Mouse (Mus musculus) limb, embryonic 10.5 days (tissue): ENCODE results near the gene Proser1. TPM values are rescaled to one million over a fixed set of nuclear protein-coding genes. Genes with fewer than 3 reads are reported as not detected.

ENCODE experiments used
- DNase-seq: peaks from one replicate; pipeline ENCODE4 v3.0.0-alpha.2; 2017; ENCODE audit warnings: low spot score
- H3K27ac ChIP-seq: fragments of 300-500 bp; sonication (generic); 2 replicates; pipeline ENCODE4 v1.5.1; 2016; ENCODE audit warnings: mild to moderate bottlenecking
- H3K27me3 ChIP-seq: fragments of 300-500 bp; sonication (generic); 2 replicates; pipeline ENCODE4 v1.6.1; 2016; ENCODE audit warnings: low read depth, mild to moderate bottlenecking; ENCODE audit not compliant: poor library complexity, severe bottlenecking
- H3K36me3 ChIP-seq: fragments of 300-500 bp; sonication (generic); 2 replicates; pipeline ENCODE4 v1.6.1; 2016; ENCODE audit warnings: mild to moderate bottlenecking, moderate library complexity
- H3K4me1 ChIP-seq: fragments of 300-500 bp; sonication (generic); 2 replicates; pipeline ENCODE4 v1.6.1; 2016
- H3K4me3 ChIP-seq: fragments of 300-500 bp; sonication (generic); 2 replicates; pipeline ENCODE4 v1.5.1; 2016; ENCODE audit warnings: mild to moderate bottlenecking, moderate library complexity
- H3K9me3 ChIP-seq: fragments of 300-500 bp; sonication (generic); replicated peaks from 2 replicates; pipeline ENCODE4 v1.6.1; 2016; ENCODE audit warnings: mild to moderate bottlenecking
- WGBS: fragments of 180-500 bp; shearing (Covaris S2); methylation state at CpG from one replicate; pipeline ENCODE4 v1.1.7; 2016; 5-methylcytosine and 5-hydroxymethylcytosine counted together
- polyA plus RNA-seq: library from polyadenylated mRNA; unstranded; fragments of >200 nt; fragmentation: Nextera tagmentation; extraction: Ambion mirVana; gene quantifications from 2 replicates; pipeline ENCODE4 v1.2.1, GENCODE M21; 2016

Proser1 gene
- polyA plus RNA-seq, 1 experiment from 2014 or later: 24.3 TPM

DNA sequence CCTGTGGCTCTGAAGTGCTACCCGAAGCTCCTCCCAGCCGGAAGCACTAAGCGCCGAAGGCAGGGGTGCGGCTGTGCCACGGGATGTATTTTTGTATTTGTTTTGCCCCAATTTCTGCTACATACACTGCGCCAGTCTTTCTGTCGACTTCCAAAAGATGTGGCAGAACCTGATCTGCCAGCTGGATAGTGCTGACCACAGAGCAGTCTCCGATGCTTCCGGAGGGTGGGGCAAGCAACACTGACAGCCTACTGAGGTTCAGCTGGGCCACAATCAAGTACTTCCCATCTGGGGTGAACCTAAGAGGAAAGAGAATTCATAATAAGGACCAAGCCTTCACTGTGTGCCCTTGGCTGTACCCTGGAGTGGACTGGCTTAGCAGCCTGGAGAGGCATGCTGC lies 11.1 kb upstream of the Proser1 start:
- no peak overlapping the region for H3K27ac ChIP-seq
- H3K4me3 ChIP-seq: no peak overlapping the region
- peaks cover 78% of the 10 kb centered on the region for H3K36me3 ChIP-seq
- WGBS: 91% methylated on average over 10 of the region's 10 CpGs
- no peaks in the 10 kb centered on the region for H3K27me3 ChIP-seq
- DNase-seq: no peak
- no peaks in the 10 kb centered on the region for H3K4me1 ChIP-seq
- H3K9me3 ChIP-seq: no peaks in the 10 kb centered on the region

DNA sequence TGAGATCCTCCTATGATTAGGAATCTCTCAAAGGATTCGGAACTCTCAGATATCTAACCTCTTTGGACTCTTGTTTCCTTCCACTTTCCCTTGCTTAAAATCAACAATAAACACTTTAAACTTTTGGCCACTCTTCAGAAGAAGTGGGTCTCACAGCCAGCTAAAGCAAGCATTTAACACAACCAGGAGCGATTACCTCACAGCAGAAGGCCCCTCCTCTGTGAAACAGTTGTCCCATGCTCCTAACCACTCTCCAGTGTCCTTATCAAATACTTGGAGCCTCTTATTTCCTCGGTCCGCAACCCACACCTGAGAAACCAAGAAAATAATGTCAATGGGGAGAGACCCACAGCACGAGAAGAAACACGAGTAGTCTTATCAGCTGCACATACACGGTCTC lies 10.1 kb upstream of the Proser1 start:
- H3K4me1 ChIP-seq: no peaks in the 10 kb centered on the region
- H3K27ac ChIP-seq: no peak overlapping the region
- 89% methylated on average over 7 of the region's 7 CpGs for WGBS
- H3K36me3 ChIP-seq: peaks cover 86% of the 10 kb centered on the region
- no peak overlapping the region for H3K4me3 ChIP-seq
- no peaks in the 10 kb centered on the region for H3K27me3 ChIP-seq
- DNase-seq: no peak
- H3K9me3 ChIP-seq: no peaks in the 10 kb centered on the region

GRCm38 (mm10) chr3:53454005-53454404 lies 9.5 kb upstream of the Proser1 start:
- Histone ChIP-seq H3K36me3 (peaks cover 92% of the 10 kb centered on the region), H3K9me3 (no peaks in the 10 kb centered on the region), H3K4me3 (no peak overlapping the region), H3K27ac (no peak overlapping the region), H3K4me1 (no peaks in the 10 kb centered on the region), H3K27me3 (no peaks in the 10 kb centered on the region)
- no peak for DNase-seq
- WGBS: 93% methylated on average over 6 of the region's 6 CpGs

DNA sequence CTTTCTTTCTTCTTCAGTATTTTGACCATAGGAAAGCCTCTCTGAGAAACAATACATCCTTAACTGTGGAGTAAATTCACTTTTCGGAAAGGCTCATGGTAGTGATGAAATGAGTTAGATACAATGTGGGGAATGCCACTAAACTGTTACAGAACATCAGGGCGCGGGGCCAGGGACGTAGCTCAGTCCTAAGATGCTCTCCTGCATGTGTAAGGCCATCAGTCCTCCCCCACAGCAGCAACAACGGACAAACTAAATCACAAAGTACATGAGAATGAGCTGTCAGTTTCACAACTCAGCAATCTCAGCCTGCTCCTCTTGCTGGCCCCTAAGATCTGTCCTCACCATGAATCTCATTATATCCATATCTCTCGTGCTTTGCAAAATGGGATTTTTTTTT lies 8.9 kb upstream of the Proser1 start:
- Histone ChIP-seq H3K27ac (no peak overlapping the region), H3K4me1 (no peaks in the 10 kb centered on the region), H3K27me3 (no peaks in the 10 kb centered on the region), H3K36me3 (peaks cover 93% of the 10 kb centered on the region), H3K4me3 (no peak overlapping the region), H3K9me3 (no peaks in the 10 kb centered on the region)
- no peak for DNase-seq
- 97% methylated on average over 6 of the region's 6 CpGs for WGBS

GRCm38 (mm10) chr3:53454984-53455383 lies 8.5 kb upstream of the Proser1 start:
- Histone ChIP-seq H3K4me1 (no peaks in the 10 kb centered on the region), H3K27me3 (no peaks in the 10 kb centered on the region), H3K36me3 (peaks cover 96% of the 10 kb centered on the region), H3K4me3 (no peak overlapping the region), H3K27ac (no peak overlapping the region), H3K9me3 (no peaks in the 10 kb centered on the region)
- no peak for DNase-seq
- 77% methylated on average over 7 of the region's 7 CpGs for WGBS

- Histone ChIP-seq H3K9me3 (no peaks in the 10 kb centered on the region), H3K27me3 (no peaks in the 10 kb centered on the region), H3K27ac (no peak overlapping the region), H3K36me3 (peaks cover 81% of the 10 kb centered on the region), H3K4me3 (no peak overlapping the region), H3K4me1 (peaks cover 9% of the 10 kb centered on the region)
- WGBS: 51% methylated on average over 5 of the region's 5 CpGs
- no peak for DNase-seq
Observed at GRCm38 (mm10) chr3:53457750-53458149, 5.7 kb upstream of the Proser1 start.

DNA sequence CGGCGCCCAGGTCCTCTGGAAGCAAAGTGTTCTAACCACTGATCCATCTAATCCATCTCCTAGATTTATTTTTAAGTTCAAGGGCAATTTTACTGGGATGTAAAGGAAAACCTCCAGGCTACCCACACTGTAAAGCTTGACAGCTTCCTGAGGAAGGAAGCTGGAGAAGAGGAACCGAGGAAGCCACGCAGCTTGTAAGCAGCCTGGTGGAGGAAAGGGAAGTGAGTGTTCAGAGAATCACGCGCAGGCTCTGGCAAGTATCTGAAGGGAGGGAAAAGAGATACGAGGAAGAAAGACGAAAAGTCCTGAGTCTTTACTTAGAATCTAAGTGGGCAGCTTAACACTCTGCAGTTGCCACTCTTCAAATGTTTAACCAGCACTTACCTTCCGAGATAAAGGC lies 3.4 kb upstream of the Proser1 start:
- Histone ChIP-seq H3K27me3 (no peaks in the 10 kb centered on the region), H3K4me1 (peaks cover 15% of the 10 kb centered on the region), H3K9me3 (no peaks in the 10 kb centered on the region), H3K27ac (no peak overlapping the region), H3K4me3 (no peak overlapping the region), H3K36me3 (peaks cover 58% of the 10 kb centered on the region)
- 86% methylated on average over 9 of the region's 9 CpGs for WGBS
- no peak for DNase-seq

- Histone ChIP-seq H3K27me3 (no peaks in the 10 kb centered on the region), H3K36me3 (peaks cover 41% of the 10 kb centered on the region), H3K4me3 (peak overlapping the region; percentile 89), H3K27ac (peak overlapping the region; percentile 96), H3K4me1 (peaks cover 33% of the 10 kb centered on the region), H3K9me3 (no peaks in the 10 kb centered on the region)
- 11% methylated on average over 9 of the region's 9 CpGs for WGBS
- DNase-seq: no peak
Observed at GRCm38 (mm10) chr3:53462701-53463045, 793 bp upstream of the Proser1 start.

DNA sequence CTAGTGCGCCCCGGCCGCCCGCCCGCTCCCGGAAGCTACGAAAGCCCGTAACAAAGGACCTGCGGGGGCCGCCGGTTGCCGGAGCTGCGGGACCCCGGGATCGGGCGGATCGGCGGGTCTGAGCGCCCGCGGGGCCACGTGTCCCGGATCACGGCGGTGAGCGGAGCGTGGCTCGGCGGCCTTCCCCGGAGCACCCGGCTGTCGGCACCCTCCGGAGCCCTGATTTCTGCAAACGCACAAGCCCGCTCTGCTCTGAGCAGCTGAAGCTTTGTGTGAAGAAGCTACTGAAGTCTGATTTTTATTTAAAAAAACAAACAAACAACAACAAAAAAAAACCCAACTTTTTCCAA lies 274 bp downstream of the Proser1 start:
- peak overlapping the region; percentile 96 for H3K27ac ChIP-seq
- H3K4me3 ChIP-seq: peak overlapping the region; percentile 89
- H3K4me1 ChIP-seq: peaks cover 33% of the 10 kb centered on the region
- WGBS: 0% methylated on average over 35 of the region's 35 CpGs
- no peak for DNase-seq
- H3K27me3 ChIP-seq: no peaks in the 10 kb centered on the region
- H3K36me3 ChIP-seq: peaks cover 42% of the 10 kb centered on the region
- H3K9me3 ChIP-seq: no peaks in the 10 kb centered on the region

DNA sequence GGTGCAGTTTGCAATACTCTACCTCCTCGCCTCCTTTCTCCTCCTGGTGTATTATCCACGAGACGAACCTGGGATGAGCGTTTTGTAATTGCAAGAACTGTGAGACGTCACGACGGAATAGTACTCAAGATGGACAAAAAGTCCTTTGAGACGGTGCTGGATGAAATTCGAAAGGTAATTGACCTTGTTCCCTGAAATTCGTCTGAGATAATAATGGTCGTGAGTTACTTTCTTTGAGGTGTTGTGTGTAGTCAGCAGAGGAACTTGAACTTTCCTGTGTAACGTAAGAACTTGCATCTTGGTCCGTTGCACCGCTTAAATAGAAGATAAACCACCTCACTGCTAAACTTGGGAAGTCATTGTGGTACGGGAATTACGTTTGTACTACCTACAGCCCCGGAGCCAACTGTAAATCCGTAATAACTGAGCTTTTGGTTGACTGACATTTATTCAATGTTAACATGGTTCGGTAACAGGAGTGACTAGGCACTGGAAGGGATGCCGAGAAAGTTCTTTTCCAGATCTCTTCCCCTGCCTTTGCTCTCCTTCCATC lies 756 bp downstream of the Proser1 start:
- 1% methylated on average over 20 of the region's 20 CpGs for WGBS
- H3K9me3 ChIP-seq: no peaks in the 10 kb centered on the region
- peak overlapping the region; percentile 89 for H3K4me3 ChIP-seq
- H3K36me3 ChIP-seq: peaks cover 43% of the 10 kb centered on the region
- peak; percentile 41 for DNase-seq
- H3K4me1 ChIP-seq: peaks cover 33% of the 10 kb centered on the region
- H3K27me3 ChIP-seq: no peaks in the 10 kb centered on the region
- peak overlapping the region; percentile 96 for H3K27ac ChIP-seq

DNA sequence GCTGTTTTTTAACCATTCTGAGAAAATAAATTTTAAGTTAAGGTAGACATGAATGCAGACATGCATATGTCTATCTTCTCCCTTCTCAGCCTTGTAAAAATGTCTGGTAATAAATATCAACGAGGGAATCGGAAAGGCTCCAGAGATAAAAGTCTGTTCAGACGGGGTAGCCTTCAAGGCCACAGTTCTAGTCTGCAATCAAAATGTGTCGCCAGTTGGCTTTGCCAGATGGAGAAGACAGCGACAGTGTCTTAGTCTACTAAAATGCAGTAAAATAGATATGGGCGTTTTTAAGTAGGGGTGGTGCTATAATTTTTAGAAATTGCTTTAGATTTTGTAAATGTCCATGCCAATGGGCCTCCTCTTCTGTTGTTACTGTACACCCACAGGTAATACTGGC lies 1.9 kb downstream of the Proser1 start:
- peaks cover 43% of the 10 kb centered on the region for H3K36me3 ChIP-seq
- no peaks in the 10 kb centered on the region for H3K27me3 ChIP-seq
- 57% methylated on average over 6 of the region's 6 CpGs for WGBS
- no peak for DNase-seq
- H3K9me3 ChIP-seq: no peaks in the 10 kb centered on the region
- peaks cover 33% of the 10 kb centered on the region for H3K4me1 ChIP-seq
- H3K27ac ChIP-seq: no peak overlapping the region
- H3K4me3 ChIP-seq: peak overlapping the region; percentile 89

GRCm38 (mm10) chr3:53466481-53466880 lies 3.0 kb downstream of the Proser1 start:
- 84% methylated on average over 9 of the region's 9 CpGs for WGBS
- peaks cover 45% of the 10 kb centered on the region for H3K36me3 ChIP-seq
- peaks cover 33% of the 10 kb centered on the region for H3K4me1 ChIP-seq
- H3K4me3 ChIP-seq: peak overlapping the region; percentile 89; the same call in 1 of the 2 replicates
- DNase-seq: no peak
- H3K27me3 ChIP-seq: no peaks in the 10 kb centered on the region
- no peak overlapping the region for H3K27ac ChIP-seq
- no peaks in the 10 kb centered on the region for H3K9me3 ChIP-seq

DNA sequence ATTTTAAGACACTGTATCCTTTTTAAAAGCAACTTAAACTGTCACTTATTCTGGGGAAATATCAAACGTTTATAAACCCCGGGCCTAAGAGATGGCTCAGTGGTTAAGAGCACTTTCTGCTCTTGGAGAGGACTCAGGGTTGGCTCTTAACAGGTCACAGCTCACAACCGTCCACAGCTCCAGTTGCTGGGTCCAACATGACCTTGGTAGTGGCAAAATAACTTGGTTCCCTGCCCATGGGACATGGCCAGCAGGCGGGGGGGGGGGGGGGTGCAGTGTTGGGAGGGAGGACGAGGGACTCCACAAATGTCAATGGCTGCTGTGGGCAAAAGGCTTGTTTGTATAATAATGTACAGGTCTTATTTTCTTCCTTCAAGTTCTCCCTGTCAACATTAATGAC lies 3.9 kb downstream of the Proser1 start:
- Histone ChIP-seq H3K9me3 (no peaks in the 10 kb centered on the region), H3K4me3 (no peak overlapping the region), H3K4me1 (peaks cover 28% of the 10 kb centered on the region), H3K36me3 (peaks cover 54% of the 10 kb centered on the region), H3K27me3 (no peaks in the 10 kb centered on the region), H3K27ac (no peak overlapping the region)
- 86% methylated on average over 5 of the region's 5 CpGs for WGBS
- no peak for DNase-seq

DNA sequence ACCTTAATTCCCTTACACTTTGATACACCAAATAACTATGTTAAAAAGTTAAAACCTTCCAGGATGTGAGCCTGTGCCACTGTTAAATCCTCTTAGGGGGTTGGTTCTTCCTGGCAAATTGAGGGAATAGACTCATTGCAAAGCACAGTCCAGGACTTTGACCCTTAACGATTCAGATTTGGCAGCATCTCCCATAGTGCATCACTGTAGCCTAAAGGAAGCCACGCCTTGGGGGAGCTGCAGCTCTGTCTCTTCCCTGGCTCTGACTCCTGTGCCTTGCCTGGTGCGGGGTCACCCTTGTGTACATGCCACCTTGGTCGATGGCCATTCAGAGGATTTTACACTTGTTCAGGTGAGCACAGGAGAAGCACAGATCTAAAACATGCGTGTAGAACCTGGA lies 6.2 kb downstream of the Proser1 start:
- peaks cover 77% of the 10 kb centered on the region for H3K36me3 ChIP-seq
- 94% methylated on average over 5 of the region's 5 CpGs for WGBS
- H3K27me3 ChIP-seq: no peaks in the 10 kb centered on the region
- no peak overlapping the region for H3K27ac ChIP-seq
- no peaks in the 10 kb centered on the region for H3K9me3 ChIP-seq
- H3K4me3 ChIP-seq: no peak overlapping the region
- peaks cover 22% of the 10 kb centered on the region for H3K4me1 ChIP-seq
- no peak for DNase-seq
